Mouse (Mus musculus) lung, embryonic 16.5 days (tissue): ENCODE results near the gene Irgq. TPM values are rescaled to one million over a fixed set of nuclear protein-coding genes. Genes with fewer than 3 reads are reported as not detected.
A peak's percentile ranks its signal among the peaks of the same experiment; 100 is the strongest.

ENCODE experiments used
- ATAC-seq: fragments of 200-750 bp; cut with Nextera tagmentation; 2 replicates; pipeline ENCODE4 v1.8.0; 2017; ENCODE audit warnings: low read depth, mild to moderate bottlenecking, moderate library complexity
- H3K27ac ChIP-seq: fragments of 300-500 bp; sonication (generic); 2 replicates; pipeline ENCODE4 v1.5.1; 2014; ENCODE audit warnings: mild to moderate bottlenecking, control low read depth, low read length
- H3K27me3 ChIP-seq: fragments of 300-500 bp; sonication (generic); 2 replicates; pipeline ENCODE4 v1.6.1; 2014; ENCODE audit warnings: low read depth, low read length, mixed read lengths; ENCODE audit not compliant: control insufficient read depth, insufficient read depth
- H3K36me3 ChIP-seq: fragments of 300-500 bp; sonication (generic); 2 replicates; pipeline ENCODE4 v1.6.1; 2014; ENCODE audit warnings: low read length; ENCODE audit not compliant: control insufficient read depth, insufficient read depth
- H3K4me1 ChIP-seq: fragments of 300-500 bp; sonication (generic); replicated peaks from 2 replicates; pipeline ENCODE4 v1.6.1; 2014; ENCODE audit warnings: low read length, mixed read lengths; ENCODE audit not compliant: control insufficient read depth, insufficient read depth
- H3K4me2 ChIP-seq: fragments of 300-500 bp; sonication (generic); 2 replicates; pipeline ENCODE4 v1.6.1; 2014; ENCODE audit warnings: low read depth, low read length, control low read depth
- H3K4me3 ChIP-seq: fragments of 300-500 bp; sonication (generic); 2 replicates; pipeline ENCODE4 v1.5.1; 2014; ENCODE audit warnings: mild to moderate bottlenecking, low read length, control low read depth
- H3K9ac ChIP-seq: fragments of 300-500 bp; sonication (generic); 2 replicates; pipeline ENCODE4 v1.6.1; 2014; ENCODE audit warnings: low read length, control low read depth
- H3K9me3 ChIP-seq: fragments of 300-500 bp; sonication (generic); 2 replicates; pipeline ENCODE4 v1.6.1; 2016; ENCODE audit warnings: low read length; ENCODE audit not compliant: control insufficient read depth
- WGBS: fragments of 180-500 bp; shearing (Covaris S2); extraction: QIAGEN DNeasy Blood & Tissue Kit; methylation state at CpG from one replicate; pipeline ENCODE4 v1.1.7; 2014; 5-methylcytosine and 5-hydroxymethylcytosine counted together
- polyA plus RNA-seq: library from polyadenylated mRNA; unstranded; fragments of >200 nt; fragmentation: Nextera tagmentation; extraction: Ambion mirVana; gene quantifications from 2 replicates; pipeline ENCODE4 v1.2.1, GENCODE M21; 2015

The Irgq gene
- polyA plus RNA-seq, 1 experiment from 2014 or later: 5.6 TPM

DNA sequence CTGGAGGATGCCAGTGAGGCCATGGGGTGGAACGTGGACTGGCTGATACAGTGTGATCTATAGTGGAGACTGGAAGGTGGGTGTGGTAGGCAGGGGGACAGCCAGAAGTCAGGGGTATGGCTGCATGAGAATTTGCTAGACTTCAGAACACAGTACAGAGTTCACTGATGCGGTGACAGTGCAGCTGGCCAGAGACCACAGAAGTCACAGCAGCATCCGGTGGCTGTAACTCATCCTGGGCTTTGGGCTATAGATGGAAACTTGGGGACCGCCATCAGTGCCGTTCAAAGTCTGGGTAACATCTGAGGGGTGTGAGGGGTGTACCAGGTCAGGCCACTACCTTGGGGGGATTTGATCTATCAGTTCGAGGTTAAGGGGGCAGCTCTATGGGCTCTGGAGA, 6.8 kb upstream of the Irgq start:
- Histone ChIP-seq H3K9me3 (no peaks in the 10 kb centered on the region), H3K27me3 (no peaks in the 10 kb centered on the region), H3K4me2 (no peak overlapping the region), H3K27ac (no peak overlapping the region), H3K4me1 (peaks cover 3% of the 10 kb centered on the region; the same call in 1 of the 2 replicates), H3K9ac (no peak overlapping the region), H3K36me3 (no peaks in the 10 kb centered on the region), H3K4me3 (no peak overlapping the region)
- no peak for ATAC-seq
- WGBS: 81% methylated on average over 6 of the region's 6 CpGs

DNA sequence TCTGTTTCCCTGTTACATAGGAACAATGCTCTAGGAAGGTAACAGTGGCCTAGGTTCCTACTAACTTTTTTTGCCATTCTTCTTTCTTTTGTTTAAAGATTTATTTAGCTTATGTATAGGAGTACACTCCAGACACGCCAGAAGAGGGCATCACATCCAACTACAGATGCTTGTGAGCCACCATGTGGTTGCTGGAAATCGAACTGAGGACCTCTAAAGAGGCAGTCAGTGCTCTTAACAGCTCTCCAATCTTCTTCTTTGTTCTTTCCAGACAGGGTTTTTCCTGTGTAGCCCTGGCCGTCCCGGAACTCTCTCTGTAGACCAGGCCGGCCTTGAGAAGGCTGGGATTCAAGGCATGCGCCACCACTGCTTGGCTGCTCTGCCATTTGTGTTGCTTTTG, 5.5 kb upstream of the Irgq start:
- peaks cover 9% of the 10 kb centered on the region; the same call in 1 of the 2 replicates for H3K4me1 ChIP-seq
- no peaks in the 10 kb centered on the region for H3K9me3 ChIP-seq
- no peak overlapping the region for H3K4me2 ChIP-seq
- no peak overlapping the region for H3K27ac ChIP-seq
- no peaks in the 10 kb centered on the region for H3K27me3 ChIP-seq
- H3K36me3 ChIP-seq: no peaks in the 10 kb centered on the region
- no peak overlapping the region for H3K9ac ChIP-seq
- 76% methylated on average over 6 of the region's 6 CpGs for WGBS
- H3K4me3 ChIP-seq: no peak overlapping the region
- no peak for ATAC-seq

DNA sequence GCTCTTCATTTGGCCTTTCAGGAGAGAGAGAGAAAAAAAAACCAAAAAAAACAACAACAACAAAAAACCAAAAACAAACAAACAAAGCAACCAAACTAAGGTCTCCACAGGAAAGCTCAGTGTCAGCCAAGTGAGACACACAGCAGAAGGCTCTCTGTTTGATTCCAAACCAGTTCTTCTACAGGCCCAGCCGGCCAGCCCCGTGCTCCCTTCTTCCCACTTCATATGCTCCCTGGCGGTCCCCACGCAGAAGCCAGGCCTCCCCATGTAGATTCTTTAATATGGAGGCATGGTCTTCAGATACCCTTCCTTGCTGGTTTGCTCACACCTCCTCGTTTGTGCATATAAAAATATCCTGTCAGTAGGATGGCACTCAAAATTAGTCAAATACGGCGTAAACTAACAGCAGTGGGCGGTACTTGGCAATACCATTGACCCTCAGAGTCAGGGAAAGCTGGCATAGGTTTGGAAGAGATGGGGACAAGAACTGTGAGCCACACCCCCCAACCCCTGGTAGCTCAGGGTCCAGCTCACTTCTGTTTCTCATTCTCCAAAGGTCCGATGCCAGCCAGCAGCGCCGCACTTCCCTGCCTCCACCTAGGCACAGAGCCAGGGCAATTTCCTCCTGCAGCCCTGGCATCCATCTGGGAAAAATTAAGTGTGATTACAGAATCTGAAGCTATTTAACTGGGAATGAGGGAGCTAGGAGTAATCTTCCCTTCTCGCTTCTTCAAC, 4.6 kb upstream of the Irgq start:
- H3K4me3 ChIP-seq: no peak overlapping the region
- no peaks in the 10 kb centered on the region for H3K9me3 ChIP-seq
- no peak for ATAC-seq
- H3K27ac ChIP-seq: no peak overlapping the region
- no peaks in the 10 kb centered on the region for H3K27me3 ChIP-seq
- no peaks in the 10 kb centered on the region for H3K36me3 ChIP-seq
- H3K4me1 ChIP-seq: peaks cover 9% of the 10 kb centered on the region; the same call in 1 of the 2 replicates
- no peak overlapping the region for H3K9ac ChIP-seq
- no peak overlapping the region for H3K4me2 ChIP-seq
- WGBS: 73% methylated on average over 12 of the region's 12 CpGs

DNA sequence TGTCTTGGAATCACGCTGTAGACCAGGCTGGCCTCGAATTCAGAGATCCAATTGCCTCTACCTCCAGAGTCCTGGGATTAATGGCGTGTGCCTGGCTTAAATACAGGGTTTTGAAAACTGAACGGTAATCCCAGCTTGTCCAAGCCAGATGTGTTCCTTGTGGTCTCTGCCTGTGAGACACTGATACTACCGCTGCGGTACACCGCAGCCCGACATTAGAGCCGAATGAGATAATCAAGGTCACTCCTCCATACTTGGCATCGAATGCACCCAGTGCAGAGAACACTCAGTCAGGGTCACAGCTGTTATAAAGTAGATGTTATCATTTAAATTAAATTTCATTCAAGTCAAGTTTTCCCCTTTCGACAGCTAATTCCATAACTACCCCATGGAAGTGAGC, 1.6 kb upstream of the Irgq start:
- H3K27ac ChIP-seq: no peak overlapping the region
- no peak overlapping the region for H3K9ac ChIP-seq
- H3K36me3 ChIP-seq: peaks cover 9% of the 10 kb centered on the region
- no peak overlapping the region for H3K4me3 ChIP-seq
- no peak overlapping the region for H3K4me2 ChIP-seq
- WGBS: 87% methylated on average over 11 of the region's 11 CpGs
- H3K9me3 ChIP-seq: no peaks in the 10 kb centered on the region
- no peak for ATAC-seq
- H3K4me1 ChIP-seq: peaks cover 13% of the 10 kb centered on the region
- no peaks in the 10 kb centered on the region for H3K27me3 ChIP-seq

DNA sequence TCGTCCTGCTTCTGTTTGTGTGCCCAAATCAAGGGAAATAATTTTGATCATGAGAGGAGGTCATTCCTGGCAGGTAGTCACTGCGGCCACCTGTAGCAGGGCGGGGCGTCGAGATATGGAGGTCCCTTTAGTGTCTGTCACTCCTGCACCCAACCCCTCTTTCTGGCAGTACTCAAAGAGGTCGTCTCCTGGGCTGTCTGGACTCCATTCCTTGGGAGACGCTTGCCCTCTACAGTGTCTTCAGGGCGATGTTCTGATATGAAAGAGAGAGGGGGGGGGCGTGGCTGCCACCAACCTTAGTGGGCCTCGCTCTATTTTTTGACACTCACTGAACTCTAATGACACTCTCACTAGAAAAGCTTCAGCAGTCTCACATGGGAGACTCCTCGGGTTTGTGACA, 909 bp upstream of the Irgq start:
- peaks cover 15% of the 10 kb centered on the region for H3K36me3 ChIP-seq
- ATAC-seq: no peak
- H3K9me3 ChIP-seq: no peaks in the 10 kb centered on the region
- H3K27me3 ChIP-seq: no peaks in the 10 kb centered on the region
- H3K4me3 ChIP-seq: peak overlapping the region; percentile 62
- peaks cover 13% of the 10 kb centered on the region for H3K4me1 ChIP-seq
- whole genome bisulfite sequencing: 48% methylated on average over 11 of the region's 11 CpGs
- H3K4me2 ChIP-seq: peak overlapping the region; percentile 50
- H3K27ac ChIP-seq: no peak overlapping the region
- H3K9ac ChIP-seq: peak overlapping the region; percentile 57

DNA sequence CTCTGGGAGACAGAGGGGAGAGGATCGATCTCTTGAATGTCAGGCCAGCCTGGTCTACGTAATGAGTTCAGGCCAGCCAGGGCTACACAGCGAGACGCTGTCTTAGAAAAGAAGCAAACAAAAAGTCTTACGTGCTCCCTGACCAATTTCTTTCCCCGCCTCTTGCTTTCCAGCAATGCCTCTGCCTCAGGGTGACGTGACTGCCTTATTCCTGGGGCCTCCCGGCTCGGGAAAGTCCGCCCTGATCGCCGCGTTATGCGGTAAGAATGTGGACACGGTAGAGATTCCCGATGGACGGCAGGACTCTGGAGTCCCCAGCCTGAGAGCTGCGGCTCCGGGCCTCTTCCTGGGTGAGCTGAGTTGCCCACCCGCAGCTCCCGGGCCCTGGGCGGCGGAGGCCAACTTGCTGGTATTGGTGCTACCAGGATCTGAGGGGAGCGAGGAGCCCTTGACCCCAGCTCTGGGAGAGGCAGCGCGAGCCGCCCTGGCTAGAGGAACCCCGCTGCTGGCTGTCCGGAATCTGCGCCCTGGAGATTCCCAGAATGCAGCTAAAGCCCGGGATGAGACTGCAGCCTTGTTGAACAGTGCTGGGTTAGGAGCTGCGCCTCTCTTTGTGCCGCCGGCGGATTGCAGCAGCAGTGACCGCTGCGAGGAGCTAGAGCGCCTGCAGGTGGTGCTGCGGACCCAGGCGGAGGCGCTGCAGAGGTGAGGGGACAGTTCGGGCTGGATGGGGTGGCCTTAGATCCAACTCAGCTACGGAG, 902 bp downstream of the Irgq start:
- H3K27ac ChIP-seq: peak overlapping the region; percentile 82
- peak overlapping the region; percentile 95 for H3K4me2 ChIP-seq
- no peaks in the 10 kb centered on the region for H3K27me3 ChIP-seq
- H3K9me3 ChIP-seq: no peaks in the 10 kb centered on the region
- peak overlapping the region; percentile 62 for H3K4me3 ChIP-seq
- WGBS: 1% methylated on average over 43 of the region's 43 CpGs
- ATAC-seq: peak; percentile 64
- H3K9ac ChIP-seq: peak overlapping the region; percentile 88
- H3K4me1 ChIP-seq: peaks cover 13% of the 10 kb centered on the region
- H3K36me3 ChIP-seq: peaks cover 21% of the 10 kb centered on the region

DNA sequence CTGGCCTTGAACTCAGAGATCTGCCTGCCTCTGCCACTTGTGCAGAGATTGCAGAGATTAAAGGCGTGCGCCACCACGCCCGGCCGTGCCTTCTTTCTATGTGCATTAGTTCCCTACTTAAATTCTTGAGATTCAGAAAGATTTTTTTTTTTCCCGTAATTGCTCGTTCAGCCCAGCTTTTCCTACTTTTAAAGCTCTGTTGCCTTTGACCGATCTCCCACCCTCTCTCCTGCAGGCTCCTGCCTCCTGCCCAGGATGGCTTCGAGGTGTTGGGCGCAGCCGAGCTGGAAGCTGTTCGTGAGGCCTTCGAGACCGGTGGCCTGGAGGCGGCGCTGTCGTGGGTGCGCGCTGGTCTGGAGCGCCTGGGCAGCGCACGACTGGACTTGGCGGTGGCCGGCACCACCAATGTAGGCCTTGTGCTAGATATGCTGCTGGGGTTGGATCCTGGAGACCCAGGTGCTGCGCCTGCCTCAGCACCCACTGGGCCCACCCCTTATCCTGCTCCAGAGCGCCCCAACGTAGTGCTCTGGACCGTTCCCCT, 2.6 kb downstream of the Irgq start:
- Histone ChIP-seq H3K9me3 (no peaks in the 10 kb centered on the region), H3K4me2 (no peak overlapping the region), H3K4me1 (peaks cover 13% of the 10 kb centered on the region), H3K4me3 (no peak overlapping the region), H3K27ac (no peak overlapping the region), H3K9ac (no peak overlapping the region), H3K27me3 (no peaks in the 10 kb centered on the region), H3K36me3 (peaks cover 21% of the 10 kb centered on the region)
- no peak for ATAC-seq
- 84% methylated on average over 28 of the region's 28 CpGs for WGBS

DNA sequence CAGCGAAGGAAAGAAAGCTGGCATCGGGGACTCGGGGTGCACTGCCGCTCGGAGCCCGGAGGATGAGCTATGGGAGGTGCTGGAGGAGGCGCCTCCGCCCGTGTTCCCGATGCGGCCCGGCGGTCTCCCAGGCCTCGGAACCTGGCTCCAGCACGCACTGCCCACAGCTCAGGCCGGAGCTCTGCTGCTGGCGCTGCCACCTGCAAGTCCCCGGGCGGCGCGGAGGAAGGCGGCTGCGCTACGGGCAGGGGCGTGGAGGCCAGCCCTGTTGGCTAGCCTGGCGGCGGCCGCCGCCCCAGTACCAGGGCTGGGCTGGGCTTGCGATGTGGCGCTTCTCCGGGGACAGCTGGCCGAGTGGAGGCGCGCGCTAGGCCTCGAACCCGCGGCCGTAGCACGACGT, 3.3 kb downstream of the Irgq start:
- H3K4me3 ChIP-seq: no peak overlapping the region
- 56% methylated on average over 24 of the region's 42 CpGs for WGBS
- H3K9me3 ChIP-seq: no peaks in the 10 kb centered on the region
- H3K4me2 ChIP-seq: no peak overlapping the region
- no peak overlapping the region for H3K9ac ChIP-seq
- H3K27ac ChIP-seq: no peak overlapping the region
- H3K27me3 ChIP-seq: no peaks in the 10 kb centered on the region
- no peak for ATAC-seq
- H3K36me3 ChIP-seq: peaks cover 21% of the 10 kb centered on the region
- peaks cover 13% of the 10 kb centered on the region for H3K4me1 ChIP-seq

DNA sequence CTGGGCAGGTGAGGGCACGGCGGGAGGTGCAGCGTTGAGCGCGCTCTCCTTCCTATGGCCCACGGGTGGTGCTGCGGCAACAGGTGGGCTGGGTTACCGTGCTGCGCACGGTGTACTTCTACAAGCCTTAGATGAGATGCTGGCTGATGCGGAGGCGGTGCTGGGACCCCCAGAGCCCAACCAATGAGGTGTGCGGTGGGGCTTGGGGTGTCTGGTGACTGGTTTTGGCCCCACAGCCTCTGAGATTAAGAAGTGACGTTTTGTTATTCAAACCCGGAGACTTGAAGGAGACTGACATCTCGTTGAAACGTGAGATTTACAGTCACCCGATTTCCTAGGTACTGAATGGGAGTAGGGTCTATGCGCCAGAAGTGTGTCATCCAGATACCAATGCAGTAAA, 3.8 kb downstream of the Irgq start:
- no peak overlapping the region for H3K9ac ChIP-seq
- no peak overlapping the region for H3K4me2 ChIP-seq
- WGBS: 47% methylated on average over 17 of the region's 19 CpGs
- H3K36me3 ChIP-seq: peaks cover 21% of the 10 kb centered on the region
- H3K4me1 ChIP-seq: peaks cover 11% of the 10 kb centered on the region
- no peak overlapping the region for H3K27ac ChIP-seq
- no peak for ATAC-seq
- H3K4me3 ChIP-seq: no peak overlapping the region
- no peaks in the 10 kb centered on the region for H3K27me3 ChIP-seq
- H3K9me3 ChIP-seq: no peaks in the 10 kb centered on the region
